Mouse (Mus musculus): Measurements from ENCODE around the gene Lrpprc. TPM values are rescaled to one million over a fixed set of nuclear protein-coding genes. Genes with fewer than 3 reads are reported as not detected.

Gene Lrpprc
- polyA plus RNA-seq, 2 experiments: 23.7 to 31.8 TPM

GRCm38 (mm10) chr17:84716252-84716872, 74.2 kb downstream of the Lrpprc start:
- no peak overlapping the region for H3K27ac ChIP-seq
- H3K36me3 ChIP-seq (replicated peaks; ENCODE audit: control insufficient read depth, insufficient read depth, low read depth): peaks cover 19% of the 10 kb centered on the region
- no peak overlapping the region for H3K4me3 ChIP-seq (ENCODE audit: insufficient read depth in 1 of 2, low read depth in 2 of 2, low read length in 2 of 2)
- ATAC-seq (ENCODE audit: insufficient read depth) (no peak), DNase-seq (ENCODE audit: low read depth in 3 of 3, low spot score in 3 of 3) (no peak)
- TF ChIP-seq EP300 (IDR thresholded peaks at IDR 0.05; ENCODE audit: low read depth): no peak
- no peak for TF ChIP-seq CTCF (IDR thresholded peaks at IDR 0.05; ENCODE audit: low read depth)
- no peaks in the 10 kb centered on the region for H3K27me3 ChIP-seq (ENCODE audit: control insufficient read depth, insufficient read depth, low read length)
- H3K4me2 ChIP-seq (ENCODE audit: low read depth): no peak overlapping the region
- no peaks in the 10 kb centered on the region for H3K9me3 ChIP-seq (ENCODE audit: control insufficient read depth, low read length)
- 82% methylated on average over 16 of the region's 16 CpGs for WGBS (ENCODE audit: insufficient replicate concordance)
- H3K4me1 ChIP-seq (replicated peaks; ENCODE audit: control insufficient read depth in 2 of 2, insufficient read depth in 2 of 2, low read length in 1 of 2): no peaks in the 10 kb centered on the region
- H3K9ac ChIP-seq (replicated peaks): no peak overlapping the region

- peaks cover 19% of the 10 kb centered on the region for H3K36me3 ChIP-seq (replicated peaks; ENCODE audit: control insufficient read depth, insufficient read depth, low read depth)
- no peak for ATAC-seq (ENCODE audit: insufficient read depth)
- no peaks in the 10 kb centered on the region for H3K9me3 ChIP-seq (ENCODE audit: control insufficient read depth, low read length)
- H3K27ac ChIP-seq: no peak overlapping the region
- H3K9ac ChIP-seq (replicated peaks): no peak overlapping the region
- no peaks in the 10 kb centered on the region for H3K4me1 ChIP-seq (replicated peaks; ENCODE audit: control insufficient read depth in 2 of 2, insufficient read depth in 2 of 2, low read length in 1 of 2)
- TF ChIP-seq EP300 (IDR thresholded peaks at IDR 0.05; ENCODE audit: low read depth) (no peak), CTCF (IDR thresholded peaks at IDR 0.05; ENCODE audit: low read depth) (no peak)
- no peak overlapping the region for H3K4me2 ChIP-seq (ENCODE audit: low read depth)
- no peaks in the 10 kb centered on the region for H3K27me3 ChIP-seq (ENCODE audit: control insufficient read depth, insufficient read depth, low read length)
- WGBS (ENCODE audit: insufficient replicate concordance): 75% methylated on average over 4 of the region's 4 CpGs
- H3K4me3 ChIP-seq (ENCODE audit: insufficient read depth in 1 of 2, low read depth in 2 of 2, low read length in 2 of 2): no peak overlapping the region
- DNase-seq (ENCODE audit: low read depth in 3 of 3, low spot score in 3 of 3): no peak
Measured at GRCm38 (mm10) chr17:84714930-84715329, 75.7 kb downstream of the Lrpprc start.

- no peak for DNase-seq (ENCODE audit: low read depth in 3 of 3, low spot score in 3 of 3)
- no peak overlapping the region for H3K9ac ChIP-seq (replicated peaks)
- no peaks in the 10 kb centered on the region for H3K27me3 ChIP-seq (ENCODE audit: control insufficient read depth, insufficient read depth, low read length)
- H3K4me1 ChIP-seq (replicated peaks; ENCODE audit: control insufficient read depth in 2 of 2, insufficient read depth in 2 of 2, low read length in 1 of 2): no peaks in the 10 kb centered on the region
- H3K36me3 ChIP-seq (replicated peaks; ENCODE audit: control insufficient read depth, insufficient read depth, low read depth): peaks cover 25% of the 10 kb centered on the region
- TF ChIP-seq EP300 (IDR thresholded peaks at IDR 0.05; ENCODE audit: low read depth): no peak
- TF ChIP-seq CTCF (IDR thresholded peaks at IDR 0.05; ENCODE audit: low read depth): no peak
- H3K9me3 ChIP-seq (ENCODE audit: control insufficient read depth, low read length): no peaks in the 10 kb centered on the region
- ATAC-seq (ENCODE audit: insufficient read depth): no peak
- H3K27ac ChIP-seq: no peak overlapping the region
- no peak overlapping the region for H3K4me2 ChIP-seq (ENCODE audit: low read depth)
- 89% methylated on average over 18 of the region's 18 CpGs for WGBS (ENCODE audit: insufficient replicate concordance)
- H3K4me3 ChIP-seq (ENCODE audit: insufficient read depth in 1 of 2, low read depth in 2 of 2, low read length in 2 of 2): no peak overlapping the region
Measured at GRCm38 (mm10) chr17:84713563-84714164, 76.9 kb downstream of the Lrpprc start.

GRCm38 (mm10) chr17:84709403-84709851, 81.2 kb downstream of the Lrpprc start:
- Histone ChIP-seq H3K4me1 (replicated peaks; ENCODE audit: control insufficient read depth in 2 of 2, insufficient read depth in 2 of 2, low read length in 1 of 2) (no peaks in the 10 kb centered on the region), H3K36me3 (replicated peaks; ENCODE audit: control insufficient read depth, insufficient read depth, low read depth) (peaks cover 20% of the 10 kb centered on the region), H3K27ac (no peak overlapping the region), H3K4me3 (ENCODE audit: insufficient read depth in 1 of 2, low read depth in 2 of 2, low read length in 2 of 2) (no peak overlapping the region), H3K9me3 (ENCODE audit: control insufficient read depth, low read length) (no peaks in the 10 kb centered on the region), H3K4me2 (ENCODE audit: low read depth) (no peak overlapping the region), H3K9ac (replicated peaks) (no peak overlapping the region), H3K27me3 (ENCODE audit: control insufficient read depth, insufficient read depth, low read length) (no peaks in the 10 kb centered on the region)
- TF ChIP-seq EP300 (IDR thresholded peaks at IDR 0.05; ENCODE audit: low read depth): no peak
- TF ChIP-seq CTCF (IDR thresholded peaks at IDR 0.05; ENCODE audit: low read depth): peak; percentile 8; the same call in 1 of the 2 replicates
- ATAC-seq (ENCODE audit: insufficient read depth): no peak
- DNase-seq (ENCODE audit: low read depth in 3 of 3, low spot score in 3 of 3): no peak
- 84% methylated on average over 17 of the region's 17 CpGs for WGBS (ENCODE audit: insufficient replicate concordance)

GRCm38 (mm10) chr17:84708818-84709217, 81.8 kb downstream of the Lrpprc start:
- ATAC-seq (ENCODE audit: insufficient read depth): no peak
- 79% methylated on average over 7 of the region's 7 CpGs for WGBS (ENCODE audit: insufficient replicate concordance)
- peaks cover 20% of the 10 kb centered on the region for H3K36me3 ChIP-seq (replicated peaks; ENCODE audit: control insufficient read depth, insufficient read depth, low read depth)

More at GRCm38 (mm10) chr17:84708818-84709217, 81.8 kb downstream of the Lrpprc start:
- no peak for DNase-seq (ENCODE audit: low read depth in 3 of 3, low spot score in 3 of 3)
- no peak for TF ChIP-seq CTCF (IDR thresholded peaks at IDR 0.05; ENCODE audit: low read depth)
- no peak for TF ChIP-seq EP300 (IDR thresholded peaks at IDR 0.05; ENCODE audit: low read depth)
- Histone ChIP-seq H3K9me3 (ENCODE audit: control insufficient read depth, low read length) (no peaks in the 10 kb centered on the region), H3K27me3 (ENCODE audit: control insufficient read depth, insufficient read depth, low read length) (no peaks in the 10 kb centered on the region), H3K9ac (replicated peaks) (no peak overlapping the region), H3K4me2 (ENCODE audit: low read depth) (no peak overlapping the region), H3K27ac (no peak overlapping the region), H3K4me1 (replicated peaks; ENCODE audit: control insufficient read depth in 2 of 2, insufficient read depth in 2 of 2, low read length in 1 of 2) (no peaks in the 10 kb centered on the region), H3K4me3 (ENCODE audit: insufficient read depth in 1 of 2, low read depth in 2 of 2, low read length in 2 of 2) (no peak overlapping the region)
